Mouse (Mus musculus): Measurements from ENCODE around the gene Fam189a1.

- no peak for TF ChIP-seq CEBPB (IDR thresholded peaks at IDR 0.05; ENCODE audit: low read depth)
- TF ChIP-seq CTCF (IDR thresholded peaks at IDR 0.05; ENCODE audit: control insufficient read depth, insufficient read depth, insufficient read length), result no peak
- TF ChIP-seq USF1 (IDR thresholded peaks at IDR 0.05; ENCODE audit: low read depth), result no peak
- no peak for TF ChIP-seq MAX (IDR thresholded peaks at IDR 0.05)
Measured at GRCm38 (mm10) chr7:65091486-65091885, 64.9 kb downstream of the Fam189a1 start.
